Mouse (Mus musculus) CD4-positive, CD25-positive, alpha-beta regulatory T cell, adult 4 months (primary cell): ENCODE results near the gene Atp13a4. TPM values are rescaled to one million over a fixed set of nuclear protein-coding genes. Genes with fewer than 3 reads are reported as not detected.

Source experiments
- ATAC-seq: one replicate; pipeline ENCODE4 v1.8.0; 2017
- polyA plus RNA-seq, 2 experiments: library from polyadenylated mRNA; unstranded; fragments of 100-300 nt; shearing (Covaris generic); gene quantifications; one replicate each; pipeline ENCODE4 v1.2.1; 2017

Atp13a4 gene
- polyA plus RNA-seq, result under 1 TPM in 1 of 2 experiments, not detected in 1; 0.34 TPM

DNA sequence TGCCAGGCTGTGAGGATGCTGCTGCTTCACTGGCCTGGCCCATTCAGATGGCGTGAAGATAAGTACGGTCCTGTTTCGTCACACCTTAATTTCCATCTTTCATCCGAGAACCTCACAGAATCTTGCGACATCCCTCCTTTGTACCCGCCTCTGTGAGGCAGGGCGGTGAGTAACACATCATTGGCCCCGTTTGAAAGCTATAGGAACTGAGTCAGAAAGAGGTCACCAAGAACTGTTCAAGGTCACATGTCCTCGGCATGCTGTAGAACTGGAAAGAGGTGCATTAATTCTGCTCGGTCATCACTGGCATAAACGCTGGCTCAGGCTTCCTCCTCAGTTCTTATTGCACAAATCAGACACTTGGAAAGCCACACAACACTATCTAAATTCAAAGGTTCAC is at the start of gene Atp13a4:
Gene Atp13a4 (minus strand): TSS at position 36 of the 400 bp plus-strand sequence.
- ATAC-seq, result no peak

DNA sequence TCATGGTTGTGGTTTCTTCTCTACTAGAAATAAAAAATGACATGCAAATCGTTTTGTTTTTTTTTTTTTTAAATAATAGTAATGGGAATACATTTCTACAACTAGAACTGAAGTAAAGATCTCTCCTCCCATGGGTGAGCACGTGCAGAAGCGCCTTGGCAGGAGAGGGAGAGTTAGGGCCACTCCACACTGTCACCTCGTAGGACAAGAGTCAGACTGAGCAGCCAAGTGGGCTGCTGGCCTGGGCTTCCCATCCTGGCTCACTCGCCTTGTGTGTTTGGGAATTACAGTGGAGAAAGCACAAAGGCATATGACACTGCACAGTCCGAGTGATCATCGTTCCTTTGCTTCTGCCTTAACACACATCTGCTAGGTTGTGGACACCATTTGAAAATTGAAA is 47.5 kb upstream of the Atp13a4 start:
- ATAC-seq, result no peak

DNA sequence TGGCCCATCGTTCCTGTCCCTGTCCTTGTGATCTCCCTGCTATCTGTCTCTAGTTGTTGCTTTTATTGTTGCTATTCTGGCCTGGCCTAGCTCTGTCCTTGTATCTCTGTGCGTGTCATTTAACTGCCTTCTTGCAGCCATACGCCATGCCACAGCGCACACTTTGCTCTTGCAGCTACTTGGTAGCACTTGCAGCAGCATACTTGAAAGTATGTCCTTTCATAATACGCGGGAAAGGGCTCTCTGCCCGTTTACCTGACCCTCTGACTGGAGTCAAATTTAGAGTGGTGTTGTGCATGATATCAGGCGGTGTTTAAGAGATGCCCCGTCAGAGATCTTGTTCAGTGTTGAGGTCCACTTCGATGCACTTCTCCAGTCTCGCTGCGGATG is 35.1 kb upstream of the Atp13a4 start:
- ATAC-seq, result peak; percentile 15

DNA sequence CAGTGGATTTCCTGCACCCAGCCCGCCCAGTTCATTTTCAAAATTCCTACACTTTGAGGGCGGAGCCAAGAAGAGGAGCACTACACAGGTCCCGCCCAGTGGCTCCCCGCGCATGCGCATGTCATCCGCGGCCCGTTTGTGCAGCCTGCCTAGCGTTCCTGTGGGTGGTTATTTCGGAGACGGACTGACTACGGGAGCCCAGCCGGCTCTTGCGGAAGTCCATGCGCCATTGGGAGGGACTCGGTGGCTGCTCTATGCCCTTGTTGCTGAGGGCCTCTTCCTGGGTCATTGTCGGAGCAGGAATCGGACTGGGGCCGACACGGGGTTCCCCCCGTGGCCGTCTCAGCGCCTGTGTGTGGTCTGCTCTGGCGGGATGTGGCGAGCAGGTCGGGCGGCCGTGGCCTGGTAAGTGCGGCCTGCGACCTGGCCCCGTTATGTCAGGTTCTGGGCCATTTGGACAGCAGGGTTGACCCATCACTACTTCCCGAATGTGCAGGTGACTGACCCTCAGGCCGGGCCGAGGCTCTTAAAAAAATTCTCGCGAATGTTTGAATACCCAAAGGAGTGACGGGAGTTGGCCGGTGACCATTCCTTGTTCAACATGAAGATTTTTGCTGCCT is 34.6 kb upstream of the Atp13a4 start, which contains the start of gene Opa1:
Gene Opa1 (plus strand): TSS at position 168 of the 620 bp plus-strand sequence.
- ATAC-seq, result peak; percentile 96

DNA sequence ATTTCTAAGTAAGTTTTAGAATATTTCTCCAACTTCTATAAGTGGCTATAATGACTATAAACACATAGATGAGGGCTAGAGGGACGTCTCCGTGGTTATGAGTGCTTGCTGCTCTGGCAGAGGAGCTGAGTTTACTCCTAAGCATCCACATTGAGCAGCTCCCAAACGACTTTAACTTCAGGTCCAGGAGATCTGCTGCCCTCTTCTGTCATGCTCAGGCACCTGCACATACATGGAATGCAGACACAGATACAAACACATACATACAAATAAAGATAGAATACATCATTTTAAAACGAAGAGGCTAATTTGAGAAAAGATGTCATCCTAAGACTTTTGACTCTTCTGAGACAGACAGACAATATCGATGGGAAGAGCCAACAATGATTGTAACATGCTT is 31.0 kb upstream of the Atp13a4 start:
- no peak for ATAC-seq

DNA sequence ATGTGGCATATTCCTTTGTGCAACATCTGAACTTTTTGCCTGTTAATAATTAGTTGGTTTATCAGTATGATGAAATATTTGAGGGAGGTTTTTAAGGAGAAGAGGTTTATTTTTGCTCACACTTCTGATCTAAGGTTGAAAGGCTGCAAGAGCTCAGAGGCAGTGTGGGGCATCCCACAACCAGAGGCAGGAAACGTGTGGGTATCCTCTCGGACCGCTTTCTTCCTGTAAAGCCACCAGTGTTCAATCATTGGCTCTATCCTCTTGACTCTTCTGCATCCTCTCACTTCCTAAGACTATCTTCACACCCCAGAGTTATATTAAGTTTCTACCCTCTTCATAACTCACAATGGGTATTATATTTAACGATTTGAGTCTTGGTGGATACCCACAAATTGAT is 29.3 kb upstream of the Atp13a4 start:
- ATAC-seq, result no peak

DNA sequence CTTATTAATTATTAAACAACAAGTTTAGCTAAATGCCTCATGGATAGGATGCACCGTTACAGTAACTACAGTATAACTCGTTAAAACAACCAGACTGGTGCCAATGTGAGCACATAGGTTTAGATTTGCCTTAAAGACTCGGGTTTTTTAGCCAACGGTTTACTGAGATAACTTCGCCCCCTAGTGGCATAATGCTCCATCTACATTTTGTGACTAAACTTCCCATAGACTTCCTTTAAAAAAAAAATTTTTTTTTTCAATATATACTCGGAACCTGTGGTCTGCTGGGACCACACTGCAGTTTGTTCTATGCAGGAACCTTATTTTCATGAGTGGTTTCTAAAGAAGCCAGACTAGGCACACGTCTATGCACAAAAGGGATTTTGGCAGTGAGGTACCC is 16.2 kb upstream of the Atp13a4 start:
- ATAC-seq, result no peak

DNA sequence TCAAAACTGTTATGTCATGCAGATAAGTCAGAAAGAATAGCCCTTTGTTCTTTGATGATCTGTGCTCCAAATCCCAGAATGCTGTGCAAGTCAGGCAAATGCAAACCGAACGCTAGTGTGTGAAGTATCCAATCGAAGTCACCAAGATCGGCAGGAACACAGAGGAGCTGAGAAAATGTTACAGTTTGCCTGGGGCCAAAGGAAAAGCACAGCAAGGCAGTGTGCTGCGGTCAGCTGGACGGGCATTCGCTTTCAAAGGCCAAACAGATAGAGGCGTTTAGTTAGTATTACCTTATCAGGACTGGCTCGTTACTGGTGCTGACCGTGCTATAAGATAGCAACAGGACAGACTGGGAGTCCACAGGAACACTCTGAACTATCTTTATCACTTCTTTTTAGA is 15.8 kb upstream of the Atp13a4 start:
- ATAC-seq, result no peak

DNA sequence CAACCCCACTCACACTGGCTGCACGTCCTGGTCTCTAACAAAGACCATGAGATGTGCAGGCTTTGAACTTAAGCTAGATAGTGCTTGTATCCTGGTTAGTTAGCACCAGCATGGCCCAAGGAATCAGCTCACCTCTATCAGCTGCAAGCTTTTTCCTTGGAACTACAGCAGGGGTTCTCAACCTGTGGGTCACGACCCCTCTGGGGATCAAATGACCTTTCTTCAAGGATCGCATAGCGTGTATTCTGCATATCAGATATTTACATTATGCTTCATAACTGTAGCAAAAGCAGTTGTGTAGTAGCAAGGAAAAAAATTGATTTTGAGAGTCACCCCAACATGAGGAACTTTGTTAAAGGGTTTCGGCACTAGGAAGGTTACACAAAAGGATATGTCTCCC is 15.0 kb upstream of the Atp13a4 start:
- ATAC-seq, result no peak

DNA sequence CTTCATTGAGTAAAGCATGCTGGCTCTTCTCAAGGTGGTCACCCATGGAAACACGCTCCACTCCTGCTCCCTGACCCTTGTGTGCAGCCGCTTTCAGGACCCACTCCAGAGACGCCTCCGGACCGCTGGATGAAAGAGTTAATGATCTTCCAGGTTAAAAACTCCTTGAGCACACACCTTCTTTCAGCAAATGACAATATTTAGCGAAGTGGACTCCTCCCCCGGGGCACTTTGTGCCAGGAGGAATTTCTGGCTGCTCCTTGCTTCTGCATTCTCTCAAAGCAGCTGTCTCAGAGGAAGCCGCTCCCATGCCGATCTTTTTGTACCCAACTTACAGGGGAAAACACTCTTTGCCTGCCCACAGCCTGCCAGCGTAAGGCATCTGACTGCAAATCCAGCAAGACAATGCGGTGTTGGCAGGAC is 3.4 kb downstream of the Atp13a4 start:
- ATAC-seq, result no peak

DNA sequence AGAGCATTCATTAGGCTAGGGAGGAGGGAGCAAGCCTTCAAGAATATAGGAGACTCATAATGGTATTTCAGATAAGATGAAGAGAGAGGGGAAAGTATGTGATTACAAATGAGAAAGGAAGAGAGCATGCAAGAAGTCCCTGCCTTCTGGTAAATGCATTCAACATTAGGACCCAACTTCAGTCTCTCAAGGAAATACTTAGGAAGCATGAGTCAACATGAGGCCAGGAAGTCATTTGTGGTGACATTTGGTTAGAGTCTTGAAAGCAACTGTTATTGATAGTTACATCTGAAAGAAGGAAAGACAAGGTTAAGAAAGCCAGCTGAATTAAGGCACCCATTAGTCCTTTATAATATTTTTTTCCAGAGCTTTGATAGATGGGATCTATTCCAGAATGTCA is 4.8 kb downstream of the Atp13a4 start:
- ATAC-seq, result no peak

DNA sequence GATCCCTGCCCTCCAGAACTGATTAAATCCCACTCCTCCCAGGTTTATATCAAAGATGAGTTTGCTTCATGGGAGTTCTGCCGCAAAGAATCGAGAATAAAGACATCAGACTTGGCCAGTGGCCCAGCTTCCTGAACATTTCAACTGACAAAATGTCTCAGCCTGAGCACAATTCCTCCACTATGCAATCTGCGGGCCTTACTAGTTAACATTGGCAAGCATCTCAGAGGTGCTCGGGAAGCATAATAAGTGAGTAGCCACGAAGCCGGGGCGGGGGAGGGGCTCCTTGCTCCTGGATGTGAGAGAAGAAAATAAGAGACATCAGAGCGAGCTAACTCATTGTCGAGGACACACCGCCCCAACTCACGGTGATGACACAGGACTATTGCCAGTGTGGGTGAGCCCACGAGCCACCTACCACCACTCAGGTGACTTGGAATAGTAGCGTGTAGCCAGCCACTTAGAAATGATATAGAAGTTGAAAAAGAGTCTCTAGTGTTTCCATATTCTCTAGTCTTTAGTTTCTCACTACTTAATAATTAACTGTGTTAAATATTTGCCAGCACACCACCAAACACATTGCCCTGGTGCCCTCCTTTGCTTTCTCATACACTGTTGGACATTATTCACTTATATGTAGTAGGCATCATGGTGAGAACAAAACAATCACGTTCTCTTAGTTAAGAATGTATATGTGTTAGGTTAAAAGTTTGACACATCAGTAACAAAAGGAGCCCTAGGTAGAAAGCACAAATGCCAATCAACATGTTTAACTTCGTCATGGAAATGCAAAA is 8.1 kb downstream of the Atp13a4 start:
- no peak for ATAC-seq

DNA sequence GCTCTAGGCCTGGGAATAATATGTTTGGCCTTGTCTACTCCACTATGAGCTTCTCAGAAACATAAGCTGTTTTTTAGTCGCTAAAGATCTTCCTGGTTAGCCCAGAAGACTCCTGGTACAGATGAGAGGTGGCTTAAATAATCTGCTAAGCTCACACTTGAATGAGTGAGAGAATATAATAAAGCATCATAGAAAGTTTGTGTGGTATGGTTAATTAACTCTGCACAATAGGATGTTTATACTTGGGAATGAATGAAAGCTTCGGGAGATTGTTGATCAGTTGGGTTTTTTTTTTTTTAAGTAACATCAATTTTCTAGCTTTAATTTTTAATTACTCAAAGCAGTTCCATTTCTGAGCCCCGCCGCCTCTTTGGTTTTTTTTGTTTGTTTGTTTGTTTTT is 8.8 kb downstream of the Atp13a4 start:
- no peak for ATAC-seq

DNA sequence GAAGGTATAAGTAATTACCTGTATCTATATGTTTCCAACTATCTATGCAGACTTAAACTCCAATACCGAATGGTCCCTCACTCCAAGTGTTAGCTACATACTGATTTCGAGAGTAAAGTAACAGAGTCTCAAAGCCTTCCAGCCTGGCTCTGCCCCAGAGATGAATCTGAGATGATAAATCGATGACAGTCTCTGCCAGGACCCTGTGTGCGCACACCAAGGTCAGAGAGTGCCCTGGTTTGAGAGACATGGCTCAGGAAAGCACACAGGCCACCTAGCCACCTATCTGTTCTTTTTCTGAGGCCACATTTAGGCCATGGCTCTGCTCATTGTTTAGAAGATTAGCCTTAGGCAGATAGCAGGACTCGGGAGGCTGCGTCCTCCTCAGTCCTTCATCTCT is 11.0 kb downstream of the Atp13a4 start:
- ATAC-seq, result no peak

DNA sequence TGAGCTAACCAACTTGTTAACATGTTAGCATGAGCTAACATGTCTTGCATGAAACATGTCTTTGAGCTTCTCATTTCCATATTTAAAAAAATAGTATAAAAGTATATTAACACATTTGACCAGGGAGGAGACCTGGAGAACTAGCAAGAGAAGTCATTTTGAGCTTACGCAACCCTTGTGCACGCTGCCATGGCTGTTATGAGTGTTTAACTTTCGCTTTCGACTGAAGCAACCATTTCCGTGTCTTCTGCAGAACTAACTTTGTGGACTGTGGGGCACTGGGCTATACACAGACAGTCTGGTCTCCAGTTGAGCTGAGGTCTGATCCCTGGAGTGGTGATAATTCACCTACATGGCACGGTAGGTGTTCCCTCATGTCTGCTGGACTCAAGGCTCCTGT is 17.6 kb downstream of the Atp13a4 start:
- no peak for ATAC-seq

DNA sequence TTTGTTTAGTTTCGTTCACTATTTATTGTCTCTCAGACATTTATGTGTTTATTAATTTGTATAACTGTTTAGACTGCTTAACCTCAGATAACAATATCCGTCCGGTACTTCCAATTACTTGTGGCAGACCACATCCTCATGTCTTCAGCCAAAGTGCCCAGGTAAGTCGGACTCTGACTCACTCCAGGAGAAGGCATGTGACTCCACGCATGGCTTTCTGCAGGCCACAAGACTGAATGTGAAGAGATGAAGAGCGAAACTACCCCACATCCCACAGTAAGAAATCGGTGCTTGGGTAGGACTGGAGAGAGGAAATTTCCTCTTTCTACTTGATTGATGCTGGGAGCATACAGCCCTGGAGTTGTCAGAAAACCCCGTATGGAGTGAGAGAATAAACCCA is 18.1 kb downstream of the Atp13a4 start:
- no peak for ATAC-seq

DNA sequence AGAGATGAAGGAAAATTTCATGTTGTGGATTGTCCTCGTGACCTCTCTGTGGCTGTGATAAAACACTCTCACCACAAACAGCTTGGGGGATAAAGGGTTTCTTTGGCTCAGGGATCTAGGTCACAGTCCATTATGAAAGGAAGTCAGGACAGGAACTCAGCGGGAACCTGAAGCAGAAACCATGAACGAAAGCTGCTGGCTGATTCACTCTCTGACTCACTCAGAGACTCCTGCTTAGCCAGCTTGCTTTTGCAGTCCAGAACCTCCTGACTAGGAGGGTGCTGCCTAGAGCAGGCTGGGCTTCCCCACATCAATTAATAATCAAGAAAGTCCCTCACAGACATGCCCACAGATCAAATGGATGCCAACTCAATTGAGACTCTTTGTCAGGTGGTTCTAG is 32.2 kb downstream of the Atp13a4 start:
- ATAC-seq, result no peak

DNA sequence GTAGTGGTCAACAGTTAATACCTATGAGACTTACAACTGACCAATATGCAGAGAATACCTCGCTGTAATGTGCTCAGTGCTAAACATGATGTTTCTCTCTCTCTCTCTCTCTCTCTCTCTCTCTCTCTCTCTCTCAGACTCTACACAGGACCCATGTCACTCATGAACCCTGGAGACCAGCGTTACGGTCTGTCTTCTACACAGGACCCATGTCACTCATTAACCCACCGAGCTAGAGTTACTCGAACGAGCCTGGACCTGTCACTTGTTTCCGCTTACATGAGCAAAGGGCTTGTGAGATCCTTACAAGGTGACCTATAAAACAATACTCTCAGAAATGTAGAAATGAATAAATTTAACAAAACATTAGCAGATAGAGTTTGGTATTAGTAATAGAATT is 33.9 kb downstream of the Atp13a4 start:
- ATAC-seq, result no peak

DNA sequence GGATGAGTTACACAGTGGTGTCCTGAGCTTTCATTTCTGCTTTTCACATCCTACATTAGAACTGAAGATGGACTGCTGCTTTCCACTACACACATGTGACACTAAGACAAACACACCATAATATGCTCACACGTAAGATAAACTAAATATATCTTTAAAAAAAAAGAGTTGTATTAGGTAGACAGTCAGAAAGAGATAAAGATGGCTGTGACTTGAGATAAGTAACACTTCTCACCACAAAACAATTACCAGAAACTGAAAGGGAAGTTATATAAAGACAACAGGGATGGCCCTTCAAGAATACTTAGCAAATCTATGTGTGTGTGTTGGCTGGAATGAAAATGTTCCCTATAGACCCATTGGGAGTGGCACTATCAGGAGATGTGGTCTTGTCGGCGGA is 34.8 kb downstream of the Atp13a4 start:
- no peak for ATAC-seq

DNA sequence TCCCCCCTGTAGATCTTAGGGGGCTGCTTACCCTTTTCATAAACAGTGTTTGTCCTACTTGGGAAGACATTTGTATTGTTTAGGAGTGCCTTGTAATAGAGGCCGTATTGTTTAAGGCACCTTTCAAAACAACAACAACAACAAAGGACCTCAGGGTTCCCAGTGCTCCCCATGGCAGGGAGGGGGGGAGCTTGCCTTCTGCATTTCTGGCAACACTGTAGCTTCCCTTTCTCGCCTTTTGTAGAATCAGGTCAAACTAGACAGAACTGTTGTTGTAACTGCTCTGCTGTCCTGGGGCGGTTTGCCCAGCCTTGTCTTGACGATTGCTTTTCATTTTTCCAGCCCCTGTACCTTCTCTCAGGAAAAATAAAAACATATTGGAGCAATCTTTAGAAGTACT is 40.0 kb downstream of the Atp13a4 start:
- no peak for ATAC-seq

DNA sequence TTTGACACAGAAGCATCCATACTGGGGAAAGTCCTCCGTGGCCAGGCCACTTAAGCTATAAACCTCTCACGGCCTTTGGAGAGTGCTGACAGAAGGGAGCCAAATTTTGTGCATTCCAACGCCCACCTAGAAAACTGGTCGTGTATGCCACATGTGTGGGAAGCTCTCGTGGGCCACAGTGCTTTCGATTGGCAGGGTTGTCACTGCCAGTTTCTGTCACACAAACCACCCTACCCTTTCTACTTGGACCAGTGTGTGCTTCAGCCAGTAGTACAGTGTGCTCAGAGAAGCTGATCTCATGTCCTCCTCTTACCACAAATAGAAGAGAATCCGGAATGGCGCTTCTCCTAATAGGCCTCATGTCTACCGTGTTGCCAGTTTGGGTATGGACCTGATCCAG is 40.5 kb downstream of the Atp13a4 start:
- ATAC-seq, result no peak

DNA sequence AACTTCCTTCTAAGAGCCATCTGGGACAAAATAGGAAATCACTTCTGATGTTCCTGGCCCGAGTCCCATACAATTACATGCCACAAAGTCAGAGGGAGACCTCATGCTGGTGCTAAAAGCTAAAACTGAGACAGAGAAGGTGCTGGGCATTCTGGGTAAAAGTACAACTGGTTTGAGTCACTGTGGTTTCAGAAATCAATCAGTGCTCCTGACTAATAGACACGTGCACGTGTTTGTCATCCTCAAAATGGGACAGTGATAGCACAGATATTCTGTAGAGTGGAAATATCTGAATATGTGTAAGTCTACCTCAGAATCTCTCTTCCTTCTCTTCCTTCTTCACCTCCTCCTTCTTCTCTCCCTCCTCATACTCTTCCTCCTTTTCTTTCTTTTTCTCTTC is 53.6 kb downstream of the Atp13a4 start:
- ATAC-seq, result no peak

DNA sequence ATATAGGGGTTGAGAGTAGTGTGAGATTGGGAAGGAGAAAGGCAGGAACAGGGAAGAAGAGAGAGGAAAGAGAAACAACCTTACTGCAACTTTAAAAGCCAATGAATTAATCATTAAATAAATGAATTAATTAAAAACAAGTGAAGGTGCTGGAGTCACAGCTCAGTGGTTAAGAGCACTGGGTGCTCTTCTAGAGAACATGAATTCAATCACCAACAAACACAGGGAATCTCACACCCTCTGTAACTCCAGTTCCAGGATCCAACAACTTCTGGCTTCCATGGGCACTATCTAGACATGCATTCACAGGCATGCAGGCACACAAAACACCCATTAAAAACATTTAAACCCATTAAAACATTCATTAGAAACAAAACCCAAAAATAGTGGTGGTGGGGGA is 63.2 kb downstream of the Atp13a4 start:
- ATAC-seq, result no peak

DNA sequence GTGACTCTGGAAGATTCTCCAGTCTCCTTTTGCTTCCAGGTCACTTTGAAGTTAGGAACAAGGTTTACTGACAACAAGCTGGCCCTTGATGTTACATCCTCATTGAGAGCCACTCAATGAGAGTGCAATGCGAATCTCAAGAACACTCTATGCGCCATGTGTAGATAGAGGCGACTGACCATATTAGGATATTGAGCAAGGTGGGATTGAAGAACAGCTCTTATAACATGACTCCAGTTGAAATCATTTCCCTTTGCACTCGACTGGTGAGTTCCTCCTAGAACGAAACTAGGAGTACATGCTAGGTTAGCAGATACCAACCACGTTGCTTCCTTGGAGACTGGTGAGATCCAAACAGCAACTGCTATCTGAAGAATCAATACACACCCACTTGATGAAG is 64.3 kb downstream of the Atp13a4 start:
- no peak for ATAC-seq

DNA sequence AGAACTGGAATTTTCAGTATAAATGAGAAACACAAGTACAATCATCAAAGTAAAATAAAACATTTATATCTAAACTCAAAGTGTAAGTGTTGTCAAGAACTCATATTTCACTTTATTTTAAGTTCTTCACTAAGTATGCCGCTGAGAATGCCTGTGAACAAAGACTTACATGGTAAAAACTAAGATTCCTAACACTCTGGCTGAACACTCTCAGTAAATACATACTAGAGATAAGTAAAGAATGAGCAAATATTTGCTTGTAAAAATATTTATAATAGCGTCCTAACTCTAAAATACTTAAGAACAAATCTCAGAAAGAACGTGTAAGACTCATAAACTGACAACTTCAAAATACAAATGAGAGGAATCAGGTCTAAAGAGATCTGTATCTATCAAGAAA is 80.9 kb downstream of the Atp13a4 start:
- no peak for ATAC-seq
